Mouse (Mus musculus): ENCODE measurements at regions not wholly inside any gene's neighbourhood (a gene's known extent, or its start where the extent isn't known, plus 50 kb on each side); places are given as distances from the start of the nearest gene placed in this dataset.

DNA sequence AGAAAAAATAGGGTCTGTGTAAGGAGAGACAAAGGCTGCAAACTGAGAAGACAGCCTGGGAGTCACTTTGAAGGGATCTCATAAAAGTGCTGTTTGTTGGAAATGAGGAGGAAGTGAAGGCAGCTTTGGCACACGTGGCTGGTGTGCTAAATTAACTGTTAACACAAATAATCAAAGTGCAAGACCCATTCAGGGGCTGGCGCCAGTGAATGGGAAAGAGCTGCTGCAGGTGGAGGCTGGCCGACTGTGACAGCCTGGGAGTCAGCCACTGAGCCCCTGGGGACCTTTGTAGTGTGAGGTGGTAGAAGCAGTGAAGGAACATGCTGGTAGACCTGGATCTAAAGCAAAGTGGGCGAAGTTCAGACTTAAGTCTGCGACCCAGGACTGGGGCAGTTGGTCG, 57.8 kb upstream of the Gm21897 start:
- Histone ChIP-seq H3K9ac (no peak overlapping the region), H3K27ac (replicated peaks) (no peak overlapping the region), H3K4me3 (no peak overlapping the region), H3K27me3 (no peaks in the 10 kb centered on the region), H3K9me3 (no peaks in the 10 kb centered on the region), H3K4me2 (no peak overlapping the region), H3K4me1 (replicated peaks) (0 out of 2 replicates have a peak, but pooled peaks cover 6% of the 10 kb centered on the region), H3K36me3 (no peaks in the 10 kb centered on the region)
- 49% methylated on average over 6 of the region's 6 CpGs for WGBS
- no peak for ATAC-seq (ENCODE audit: low read depth)

DNA sequence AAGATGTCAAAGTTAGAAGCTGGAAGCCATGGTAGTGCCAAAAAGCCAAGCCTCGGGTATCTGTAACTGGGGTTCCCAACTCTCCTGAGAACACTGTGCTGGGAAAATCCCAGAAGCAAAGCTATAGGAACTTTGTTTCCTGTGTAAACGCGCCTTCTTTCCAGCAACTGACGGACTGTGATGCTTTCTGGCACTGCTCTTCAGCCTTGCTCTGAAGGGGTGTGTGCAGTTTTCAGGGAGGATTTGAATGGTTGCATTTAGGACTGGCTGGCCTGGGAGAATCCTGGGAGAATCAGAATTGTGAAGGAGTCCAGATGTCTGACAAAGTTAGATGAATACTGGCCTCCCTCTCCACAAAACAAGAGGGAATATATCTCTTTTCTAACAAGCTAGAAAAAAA, 57.2 kb upstream of the Gm21897 start:
- ATAC-seq (ENCODE audit: low read depth): no peak
- Histone ChIP-seq H3K27me3 (no peaks in the 10 kb centered on the region), H3K4me3 (no peak overlapping the region), H3K9me3 (no peaks in the 10 kb centered on the region), H3K27ac (replicated peaks) (no peak overlapping the region), H3K4me2 (no peak overlapping the region), H3K4me1 (replicated peaks) (0 out of 2 replicates have a peak, but pooled peaks cover 6% of the 10 kb centered on the region), H3K36me3 (no peaks in the 10 kb centered on the region), H3K9ac (no peak overlapping the region)
- WGBS: 72% methylated on average over 4 of the region's 4 CpGs

Data from neural tube, embryonic 13.5 days (tissue).